Mouse (Mus musculus) yolk sac, embryonic 10.5 days (tissue): ENCODE data around the gene Sat1.

Experiments
- DNase-seq: peaks from one replicate; pipeline ENCODE4 v3.0.0-alpha.2; 2017; ENCODE audit warnings: low spot score

Sat1 gene

DNA sequence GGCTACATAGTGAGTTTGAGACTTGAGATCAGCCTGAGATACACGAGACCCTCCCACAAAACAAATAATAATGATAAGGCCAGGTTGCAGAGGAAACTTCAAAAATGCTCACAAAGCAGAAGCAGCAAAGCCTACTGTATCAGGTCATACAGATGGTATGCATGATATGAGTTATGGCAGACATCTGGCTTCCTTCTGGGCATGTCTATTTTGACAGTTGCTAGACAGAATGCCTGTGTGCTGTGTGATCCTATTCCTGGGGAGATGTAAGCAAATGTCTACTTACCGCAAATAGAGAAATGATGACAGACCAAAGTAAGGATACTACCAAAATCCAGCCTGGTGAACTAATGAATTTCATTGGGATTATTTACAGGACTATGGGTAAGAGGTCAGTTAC lies 49.9 kb downstream of the Sat1 start:
- DNase-seq = no peak

GRCm38 (mm10) chrX:155163553-155163952 lies 52.7 kb downstream of the Sat1 start:
- no peak for DNase-seq
